Mouse (Mus musculus) lung, adult 2 months (tissue): ENCODE data around the gene Rnf220.

Experiments
- CTCF ChIP-seq: fragments of 200-500 bp; IDR thresholded peaks from 2 replicates; pipeline ENCODE4 v1.5.1; 2011; ENCODE audit warnings: mild to moderate bottlenecking, low read length, control low read depth; ENCODE audit not compliant: insufficient read depth
- POLR2A ChIP-seq: fragments of 200-500 bp; IDR thresholded peaks from 2 replicates; pipeline ENCODE4 v1.6.1; 2011; ENCODE audit warnings: low read depth, mild to moderate bottlenecking, control low read depth, low read length, borderline replicate concordance; ENCODE audit errors: extremely low read depth

DNA sequence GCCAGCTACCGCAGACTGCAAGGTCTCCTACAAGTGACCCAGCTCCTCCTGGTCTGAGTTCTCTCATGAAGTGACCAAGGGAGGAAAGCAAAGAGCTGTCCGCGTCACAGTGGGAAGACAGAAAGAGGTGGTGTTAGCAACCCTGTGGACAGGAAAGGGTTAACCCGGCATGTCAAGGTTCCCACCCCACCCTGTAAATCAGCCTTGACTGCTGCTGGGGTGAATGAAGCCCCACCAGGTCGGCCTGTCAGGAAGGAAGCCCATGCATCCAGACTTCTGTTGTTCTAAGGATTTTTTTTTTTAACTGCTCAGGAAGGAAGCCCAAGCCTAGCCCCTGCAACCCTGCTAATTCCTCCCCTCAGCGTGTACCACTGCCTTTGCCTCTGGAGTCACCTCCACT is 16.9 kb downstream of the Rnf220 start:
- no peak for TF ChIP-seq POLR2A
- TF ChIP-seq CTCF, result no peak
